Mouse (Mus musculus) limb, embryonic 12.5 days (tissue): ENCODE measurements around the gene 2410002F23Rik. TPM values are rescaled to one million over a fixed set of nuclear protein-coding genes. Genes with fewer than 3 reads are reported as not detected.
"Not testable (repeated sequence)": the region's sequence is repeated elsewhere in the genome, so short reads cannot be mapped to it uniquely, and the experiment has no call there.

Source experiments
- ATAC-seq: fragments of 200-750 bp; cut with Nextera tagmentation; 2 replicates; pipeline ENCODE4 v1.8.0; 2017; ENCODE audit warnings: low read depth, moderate TSS enrichment; ENCODE audit not compliant: insufficient number of reproducible peaks, insufficient read depth, low FRiP score, low TSS enrichment
- H3K27ac ChIP-seq: fragments of 300-500 bp; sonication (generic); 2 replicates; pipeline ENCODE4 v1.5.1; 2016; ENCODE audit warnings: mild to moderate bottlenecking, moderate library complexity
- H3K27me3 ChIP-seq: fragments of 300-500 bp; sonication (generic); 2 replicates; pipeline ENCODE4 v1.6.1; 2016; ENCODE audit warnings: mild to moderate bottlenecking, moderate library complexity
- H3K36me3 ChIP-seq: fragments of 300-500 bp; sonication (generic); 2 replicates; pipeline ENCODE4 v1.6.1; 2016; ENCODE audit warnings: mild to moderate bottlenecking, moderate library complexity
- H3K4me1 ChIP-seq: fragments of 300-500 bp; sonication (generic); replicated peaks from 2 replicates; pipeline ENCODE4 v1.6.1; 2016
- H3K4me2 ChIP-seq: fragments of 300-500 bp; sonication (generic); 2 replicates; pipeline ENCODE4 v1.6.1; 2016; ENCODE audit warnings: mild to moderate bottlenecking, moderate library complexity
- H3K4me3 ChIP-seq: fragments of 300-500 bp; sonication (generic); replicated peaks from 2 replicates; pipeline ENCODE4 v1.5.1; 2016; ENCODE audit warnings: mild to moderate bottlenecking
- H3K9ac ChIP-seq: fragments of 300-500 bp; sonication (generic); replicated peaks from 2 replicates; pipeline ENCODE4 v1.6.1; 2016; ENCODE audit warnings: mild to moderate bottlenecking, moderate library complexity
- H3K9me3 ChIP-seq: fragments of 300-500 bp; sonication (generic); 2 replicates; pipeline ENCODE4 v1.6.1; 2016; ENCODE audit warnings: mild to moderate bottlenecking, moderate library complexity
- WGBS: fragments of 180-500 bp; shearing (Covaris S2); methylation state at CpG from one replicate; pipeline ENCODE4 v1.1.7; 2016; 5-methylcytosine and 5-hydroxymethylcytosine counted together
- polyA plus RNA-seq: library from polyadenylated mRNA; unstranded; fragments of >200 nt; fragmentation: Nextera tagmentation; extraction: Ambion mirVana; gene quantifications from 2 replicates; pipeline ENCODE4 v1.2.1, GENCODE M21; 2016

The 2410002F23Rik gene
- polyA plus RNA-seq, 1 experiment from 2014 or later: 209 TPM

DNA sequence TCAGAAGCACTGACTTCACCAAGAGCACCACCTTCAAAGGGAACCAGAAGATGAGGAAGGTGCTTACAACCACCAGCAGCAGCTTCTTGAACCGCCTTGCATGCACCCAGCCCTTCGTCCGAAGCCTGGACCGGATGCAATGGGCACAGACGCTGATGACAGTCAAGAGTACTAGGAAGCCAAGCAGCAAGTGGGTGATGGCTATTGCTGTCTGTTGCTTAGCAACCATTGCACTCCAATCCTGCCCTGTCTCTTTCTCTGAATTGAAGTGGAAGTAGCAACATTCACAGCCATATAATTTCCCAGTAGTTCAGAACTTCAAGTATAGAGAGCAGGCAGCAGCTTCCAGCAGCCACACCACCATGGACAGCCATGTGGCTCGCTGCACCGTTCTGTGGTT, 35.1 kb downstream of the 2410002F23Rik start:
- WGBS: 81% methylated on average over 7 of the region's 7 CpGs
- Histone ChIP-seq H3K4me1 (no peaks in the 10 kb centered on the region), H3K4me2 (no peak overlapping the region), H3K9me3 (0 out of 2 replicates have a peak, but pooled peaks cover 1% of the 10 kb centered on the region), H3K9ac (no peak overlapping the region), H3K27ac (no peak overlapping the region), H3K4me3 (no peak overlapping the region), H3K36me3 (no peaks in the 10 kb centered on the region), H3K27me3 (peaks cover 11% of the 10 kb centered on the region)
- ATAC-seq: no peak

GRCm38 (mm10) chr7:44287760-44288159, 41.2 kb downstream of the 2410002F23Rik start:
- no peak overlapping the region for H3K9ac ChIP-seq
- 82% methylated on average over 7 of the region's 7 CpGs for WGBS
- 0 out of 2 replicates have a peak, but pooled peaks cover 6% of the 10 kb centered on the region for H3K27me3 ChIP-seq
- H3K4me2 ChIP-seq: no peak overlapping the region
- no peaks in the 10 kb centered on the region for H3K4me1 ChIP-seq
- no peak overlapping the region for H3K27ac ChIP-seq
- no peak for ATAC-seq
- no peaks in the 10 kb centered on the region for H3K36me3 ChIP-seq
- H3K9me3 ChIP-seq: 0 out of 2 replicates have a peak, but pooled peaks cover 5% of the 10 kb centered on the region
- H3K4me3 ChIP-seq: no peak overlapping the region

GRCm38 (mm10) chr7:44290986-44291385, 44.5 kb downstream of the 2410002F23Rik start:
- Histone ChIP-seq H3K27ac (no peak overlapping the region), H3K9me3 (0 out of 2 replicates have a peak, but pooled peaks cover 5% of the 10 kb centered on the region), H3K4me2 (no peak overlapping the region), H3K4me3 (no peak overlapping the region), H3K9ac (no peak overlapping the region), H3K36me3 (no peaks in the 10 kb centered on the region), H3K4me1 (no peaks in the 10 kb centered on the region), H3K27me3 (0 out of 2 replicates have a peak, but pooled peaks cover 2% of the 10 kb centered on the region)
- no peak for ATAC-seq
- 73% methylated on average over 4 of the region's 4 CpGs for WGBS

DNA sequence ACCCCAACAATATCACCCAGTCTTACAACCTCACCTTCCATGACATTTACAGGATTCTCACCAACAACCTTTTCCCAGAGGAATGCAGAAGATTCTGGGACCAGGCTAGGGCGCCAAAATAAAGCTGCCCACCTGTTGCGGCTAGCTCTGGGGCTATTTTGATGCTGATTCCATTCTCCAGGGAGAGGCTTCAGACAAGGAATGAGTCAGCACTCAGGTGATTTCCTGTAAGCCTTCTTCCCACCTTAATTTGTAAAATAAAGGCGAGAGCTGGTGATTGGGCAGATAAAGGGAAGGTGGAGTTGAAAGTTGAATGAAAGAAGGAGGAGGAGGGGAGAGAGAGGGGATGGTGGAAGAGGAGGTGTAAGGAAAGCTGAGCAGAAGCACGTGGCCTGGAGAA, 44.9 kb downstream of the 2410002F23Rik start:
- no peak overlapping the region for H3K9ac ChIP-seq
- no peaks in the 10 kb centered on the region for H3K4me1 ChIP-seq
- 0 out of 2 replicates have a peak, but pooled peaks cover 5% of the 10 kb centered on the region for H3K9me3 ChIP-seq
- 0 out of 2 replicates have a peak, but pooled peaks cover 5% of the 10 kb centered on the region for H3K27me3 ChIP-seq
- H3K36me3 ChIP-seq: no peaks in the 10 kb centered on the region
- no peak overlapping the region for H3K27ac ChIP-seq
- ATAC-seq: no peak
- no peak overlapping the region for H3K4me2 ChIP-seq
- H3K4me3 ChIP-seq: no peak overlapping the region
- whole genome bisulfite sequencing: 53% methylated on average over 4 of the region's 4 CpGs

- H3K4me1 ChIP-seq, H3K4me2 ChIP-seq, ATAC-seq, H3K4me3 ChIP-seq, H3K36me3 ChIP-seq, H3K9me3 ChIP-seq, H3K9ac ChIP-seq, H3K27me3 ChIP-seq, H3K27ac ChIP-seq: not testable (repeated sequence)
- 83% methylated on average over 2 of the region's 2 CpGs for WGBS
These were observed 51.0 kb downstream of the 2410002F23Rik start for GRCm38 (mm10) chr7:44297501-44297900.

Other genes with a start within 250 kb of the 2410002F23Rik start
- not detected in 2 replicates for gene Klk1b26, start 234.6 kb upstream of the 2410002F23Rik start, polyA plus RNA-seq
- not detected in 2 replicates for gene Klk1b27, start 194.4 kb upstream of the 2410002F23Rik start, polyA plus RNA-seq
- gene Klk1b21, start 144.4 kb upstream of the 2410002F23Rik start, polyA plus RNA-seq: not detected in 2 replicates
- gene Klk1b22, start 134.0 kb upstream of the 2410002F23Rik start, polyA plus RNA-seq: not detected in 2 replicates
- not detected in 2 replicates for gene Klk1b16, start 110.0 kb upstream of the 2410002F23Rik start, polyA plus RNA-seq
- not detected in 2 replicates for gene Klk1b24, start 58.5 kb upstream of the 2410002F23Rik start, polyA plus RNA-seq
- gene Klk1b3, start 48.5 kb upstream of the 2410002F23Rik start, polyA plus RNA-seq: not detected in 2 replicates
- not detected in 2 replicates for gene Klk1b4, start 39.3 kb upstream of the 2410002F23Rik start, polyA plus RNA-seq
- gene Klk1b5, start 30.8 kb upstream of the 2410002F23Rik start, polyA plus RNA-seq: not detected in 2 replicates
- gene Klk1, start 21.4 kb upstream of the 2410002F23Rik start, polyA plus RNA-seq: not detected in 2 replicates
- 0.14 TPM in 1 of 2 replicates, not detected in the other for gene Gm36864, start 10.5 kb upstream of the 2410002F23Rik start, polyA plus RNA-seq
- gene 1700028J19Rik, start within 50 bp of the 2410002F23Rik start, polyA plus RNA-seq: 0.76 and 0.87 TPM in 2 replicates
- 0.28 TPM in 1 of 2 replicates, not detected in the other for gene Acp4, start 10.7 kb downstream of the 2410002F23Rik start, polyA plus RNA-seq
- not detected in 2 replicates for gene Gm15517, start 14.7 kb downstream of the 2410002F23Rik start, polyA plus RNA-seq
- gene Clec11a, start 60.2 kb downstream of the 2410002F23Rik start, polyA plus RNA-seq: 2.0 and 2.2 TPM in 2 replicates
- gene Shank1, start 63.5 kb downstream of the 2410002F23Rik start, polyA plus RNA-seq: 1.2 and 1.3 TPM in 2 replicates
- 3.0 and 3.3 TPM in 2 replicates for gene Syt3, start 137.4 kb downstream of the 2410002F23Rik start, polyA plus RNA-seq
- 0.56 and 0.64 TPM in 2 replicates for gene 1700008O03Rik, start 139.1 kb downstream of the 2410002F23Rik start, polyA plus RNA-seq
- 0.86 and 0.98 TPM in 2 replicates for gene Lrrc4b, start 182.3 kb downstream of the 2410002F23Rik start, polyA plus RNA-seq
- 0.56 TPM in 1 of 2 replicates, not detected in the other for gene Aspdh, start 218.7 kb downstream of the 2410002F23Rik start, polyA plus RNA-seq
- 72.9 and 76.5 TPM in 2 replicates for gene Josd2, start 221.3 kb downstream of the 2410002F23Rik start, polyA plus RNA-seq
- 93.6 and 111 TPM in 2 replicates for gene Emc10, start 249.8 kb downstream of the 2410002F23Rik start, polyA plus RNA-seq
- gene Fam71e1, start 249.9 kb downstream of the 2410002F23Rik start, polyA plus RNA-seq: 19.0 and 27.5 TPM in 2 replicates